Mouse (Mus musculus) embryonic facial prominence, embryonic 10.5 days (tissue): ENCODE data around the gene Cnot1. TPM values are rescaled to one million over a fixed set of nuclear protein-coding genes. Genes with fewer than 3 reads are reported as not detected.
A peak's percentile ranks its signal among the peaks of the same experiment; 100 is the strongest.

Experiments
- DNase-seq: peaks from one replicate; pipeline ENCODE4 v3.0.0-alpha.2; 2017; ENCODE audit warnings: low spot score
- H3K27ac ChIP-seq: fragments of 300-500 bp; sonication (generic); replicated peaks from 2 replicates; pipeline ENCODE4 v1.5.1; 2016; ENCODE audit warnings: mild to moderate bottlenecking
- H3K27me3 ChIP-seq: fragments of 300-500 bp; sonication (generic); replicated peaks from 2 replicates; pipeline ENCODE4 v1.6.1; 2016; ENCODE audit warnings: low read depth, mild to moderate bottlenecking; ENCODE audit not compliant: poor library complexity, severe bottlenecking
- H3K36me3 ChIP-seq: fragments of 300-500 bp; sonication (generic); replicated peaks from 2 replicates; pipeline ENCODE4 v1.6.1; 2016; ENCODE audit warnings: mild to moderate bottlenecking, moderate library complexity
- H3K4me1 ChIP-seq: fragments of 300-500 bp; sonication (generic); 2 replicates; pipeline ENCODE4 v1.6.1; 2016
- H3K4me3 ChIP-seq: fragments of 300-500 bp; sonication (generic); 2 replicates; pipeline ENCODE4 v1.5.1; 2016; ENCODE audit warnings: mild to moderate bottlenecking, moderate library complexity
- H3K9me3 ChIP-seq: fragments of 300-500 bp; sonication (generic); 2 replicates; pipeline ENCODE4 v1.6.1; 2016; ENCODE audit warnings: mild to moderate bottlenecking
- WGBS: fragments of 180-500 bp; shearing (Covaris S2); methylation state at CpG from one replicate; pipeline ENCODE4 v1.1.7; 2016; 5-methylcytosine and 5-hydroxymethylcytosine counted together
- polyA plus RNA-seq: library from polyadenylated mRNA; unstranded; fragments of >200 nt; fragmentation: Nextera tagmentation; extraction: Ambion mirVana; gene quantifications from 2 replicates; pipeline ENCODE4 v1.2.1, GENCODE M21; 2016

The Cnot1 gene
- polyA plus RNA-seq, 1 experiment from 2014 or later: 112 TPM

DNA sequence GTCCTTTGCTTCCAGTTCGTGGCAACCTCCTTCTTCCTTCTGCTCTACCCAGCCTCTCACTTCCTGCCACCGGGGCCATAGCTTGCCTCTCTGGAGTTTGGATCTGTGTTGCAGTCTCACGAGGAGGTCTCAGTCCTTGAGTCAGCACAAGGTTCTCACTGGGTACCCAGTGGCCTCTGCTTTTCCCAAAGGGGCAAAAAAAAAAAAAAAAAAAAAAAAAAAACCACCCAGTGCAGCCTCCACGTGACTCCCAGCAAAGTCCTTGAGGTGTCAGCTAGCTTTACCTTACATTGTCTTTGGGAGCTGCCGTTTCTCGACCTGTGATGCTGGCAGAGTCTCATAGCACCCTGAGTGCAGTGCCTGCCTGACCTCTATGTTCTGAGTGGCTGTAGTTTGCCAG, 109.1 kb downstream of the Cnot1 start:
- peaks cover 80% of the 10 kb centered on the region for H3K27me3 ChIP-seq
- no peak for DNase-seq
- WGBS: 41% methylated on average over 6 of the region's 6 CpGs
- H3K36me3 ChIP-seq: no peaks in the 10 kb centered on the region
- no peaks in the 10 kb centered on the region for H3K9me3 ChIP-seq
- H3K4me1 ChIP-seq: peaks cover 36% of the 10 kb centered on the region
- no peak overlapping the region for H3K27ac ChIP-seq
- no peak overlapping the region for H3K4me3 ChIP-seq

DNA sequence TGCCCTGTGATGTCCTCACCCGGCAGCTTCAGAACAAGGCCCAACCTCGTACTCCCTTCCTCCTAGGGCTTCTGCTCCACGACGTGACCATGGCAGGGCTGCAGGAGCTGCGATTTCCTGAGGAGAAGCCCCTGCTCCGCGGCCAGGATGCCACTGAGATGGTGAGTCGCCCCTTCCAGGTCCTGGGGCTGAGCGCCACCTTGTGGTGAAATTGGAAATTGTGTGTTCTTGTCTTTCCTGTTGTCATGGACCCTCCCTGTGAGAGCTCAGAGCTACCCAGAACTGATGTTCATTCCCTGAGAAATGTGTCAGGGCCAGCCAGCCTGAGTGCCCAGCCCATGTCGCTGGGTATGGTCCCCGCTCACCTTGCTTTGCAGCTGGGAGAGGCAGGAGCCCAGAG, 110.1 kb downstream of the Cnot1 start:
- Histone ChIP-seq H3K4me1 (peaks cover 26% of the 10 kb centered on the region), H3K4me3 (peak overlapping the region; percentile 33; the same call in 1 of the 2 replicates), H3K27me3 (peaks cover 83% of the 10 kb centered on the region), H3K27ac (no peak overlapping the region), H3K9me3 (no peaks in the 10 kb centered on the region), H3K36me3 (no peaks in the 10 kb centered on the region)
- whole genome bisulfite sequencing: 2% methylated on average over 11 of the region's 11 CpGs
- DNase-seq: peak; percentile 93

DNA sequence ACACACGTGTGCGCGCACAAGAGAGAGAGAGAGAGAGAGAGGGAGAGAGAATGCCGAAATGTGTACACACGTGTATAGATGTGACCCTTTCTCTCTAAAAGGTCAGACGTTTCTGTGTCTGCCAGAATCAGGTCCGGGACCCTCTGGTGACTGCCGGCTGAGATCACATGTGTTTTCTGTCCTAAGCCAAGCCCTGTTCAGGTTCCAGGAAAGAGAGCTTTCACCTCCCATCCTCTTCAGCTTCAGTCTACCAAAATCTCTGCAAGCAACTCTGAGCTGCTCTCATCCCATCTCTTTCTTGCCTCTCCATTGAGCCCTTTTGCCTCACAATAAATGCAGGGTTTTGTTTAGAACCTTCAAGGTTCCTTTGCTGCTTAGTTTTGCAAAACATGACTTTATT, 110.6 kb downstream of the Cnot1 start:
- no peaks in the 10 kb centered on the region for H3K9me3 ChIP-seq
- DNase-seq: no peak
- H3K27ac ChIP-seq: no peak overlapping the region
- no peaks in the 10 kb centered on the region for H3K36me3 ChIP-seq
- peaks cover 22% of the 10 kb centered on the region for H3K4me1 ChIP-seq
- peak overlapping the region; percentile 33; the same call in 1 of the 2 replicates for H3K4me3 ChIP-seq
- H3K27me3 ChIP-seq: peaks cover 78% of the 10 kb centered on the region
- 62% methylated on average over 8 of the region's 8 CpGs for WGBS

DNA sequence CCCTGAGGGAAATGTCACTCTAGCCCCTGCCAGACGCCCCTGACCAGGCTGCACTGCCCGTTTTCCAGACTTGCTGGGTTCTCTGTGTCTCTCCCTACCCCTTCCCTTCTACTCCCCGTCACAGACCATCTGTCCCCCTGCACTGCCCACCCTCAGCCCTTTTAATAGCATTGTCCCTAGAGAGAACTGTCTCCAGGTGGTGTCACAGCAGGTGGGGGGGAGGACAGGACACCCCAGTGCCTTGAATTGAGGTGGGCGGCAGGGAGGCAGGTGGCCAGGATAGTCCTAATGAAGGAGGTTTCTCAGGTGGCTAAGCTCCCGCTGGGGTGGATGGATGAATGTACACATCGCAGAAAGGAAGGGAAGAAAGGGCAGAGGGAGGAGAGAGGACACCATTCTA, 112.6 kb downstream of the Cnot1 start:
- 0 out of 2 replicates have a peak overlapping the region, but pooled peaks have one; percentile 4 for H3K27ac ChIP-seq
- 10% methylated on average over 6 of the region's 6 CpGs for WGBS
- H3K36me3 ChIP-seq: no peaks in the 10 kb centered on the region
- H3K27me3 ChIP-seq: peaks cover 60% of the 10 kb centered on the region
- H3K4me1 ChIP-seq: peaks cover 21% of the 10 kb centered on the region
- no peak for DNase-seq
- H3K9me3 ChIP-seq: no peaks in the 10 kb centered on the region
- no peak overlapping the region for H3K4me3 ChIP-seq

DNA sequence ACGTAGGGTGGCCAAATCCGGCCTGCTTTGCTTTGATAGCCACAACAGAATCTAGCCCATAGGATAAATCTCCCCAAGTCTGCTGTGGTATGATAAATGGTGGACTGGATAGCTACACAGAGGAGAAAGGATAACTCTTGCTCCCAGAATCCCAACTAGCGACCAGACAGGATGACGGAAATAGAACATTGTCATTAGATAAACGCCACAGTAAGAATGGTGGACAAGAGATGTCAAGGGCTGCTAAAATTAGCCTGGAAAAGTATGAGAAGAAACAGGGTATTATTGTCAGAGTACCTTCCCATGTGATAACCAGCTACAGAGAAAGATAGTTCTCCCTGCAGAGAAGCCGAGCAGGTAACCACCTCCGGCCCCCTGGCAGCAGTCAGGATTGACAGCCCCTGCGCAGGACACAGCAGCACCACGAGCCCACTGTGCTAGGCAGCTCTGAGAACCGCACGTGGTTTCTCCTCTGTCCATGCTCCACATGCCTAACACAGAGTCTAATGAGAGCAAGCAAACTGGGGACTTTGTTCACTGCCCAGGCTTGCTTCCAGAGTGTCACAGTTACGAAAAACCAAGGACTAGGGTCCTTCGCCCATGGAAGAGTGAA, 116.2 kb downstream of the Cnot1 start:
- no peak overlapping the region for H3K4me3 ChIP-seq
- no peaks in the 10 kb centered on the region for H3K36me3 ChIP-seq
- peaks cover 12% of the 10 kb centered on the region for H3K4me1 ChIP-seq
- H3K27ac ChIP-seq: no peak overlapping the region
- H3K9me3 ChIP-seq: no peaks in the 10 kb centered on the region
- DNase-seq: no peak
- 84% methylated on average over 13 of the region's 13 CpGs for WGBS
- H3K27me3 ChIP-seq: peaks cover 32% of the 10 kb centered on the region

- Histone ChIP-seq H3K4me3 (no peak overlapping the region), H3K27me3 (peaks cover 8% of the 10 kb centered on the region), H3K4me1 (no peaks in the 10 kb centered on the region), H3K27ac (no peak overlapping the region), H3K36me3 (no peaks in the 10 kb centered on the region), H3K9me3 (no peaks in the 10 kb centered on the region)
- 86% methylated on average over 10 of the region's 10 CpGs for whole genome bisulfite sequencing
- DNase-seq: no peak
These were observed 119.1 kb downstream of the Cnot1 start for GRCm38 (mm10) chr8:95688073-95688672.

DNA sequence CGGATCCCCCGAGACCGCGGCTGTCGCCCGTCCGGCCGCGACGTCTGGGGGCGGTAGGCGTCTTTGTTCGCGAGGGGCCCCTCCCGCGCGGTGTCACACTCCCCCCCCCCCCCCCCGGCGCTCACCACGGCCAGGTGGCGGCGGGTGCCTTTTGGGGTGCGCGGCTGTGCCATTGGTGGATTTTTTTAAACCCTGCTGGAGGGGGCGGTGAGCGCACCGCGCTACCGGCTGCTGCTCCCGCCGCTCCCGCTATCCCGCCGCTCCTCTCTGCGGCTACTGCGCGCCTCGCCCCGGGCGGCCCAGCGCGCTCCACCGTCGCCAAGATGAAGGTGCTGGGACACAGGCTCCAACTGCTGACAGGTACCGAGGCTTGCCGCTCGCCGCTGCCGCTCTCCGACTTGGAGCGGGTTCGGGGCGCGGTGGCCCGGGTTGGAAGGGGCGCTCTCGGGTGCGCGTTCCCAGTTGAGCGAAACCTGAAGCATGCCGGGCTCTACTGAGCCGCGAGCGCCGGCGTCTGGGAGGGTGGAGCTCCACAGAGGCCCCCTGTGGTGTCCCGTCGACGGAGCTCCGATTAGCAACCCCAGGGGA, 129.1 kb downstream of the Cnot1 start:
- under 1% methylated on average over 60 of the region's 70 CpGs for WGBS
- peaks cover 87% of the 10 kb centered on the region for H3K27me3 ChIP-seq

GRCm38 (mm10) chr8:95677591-95678023, 129.7 kb downstream of the Cnot1 start:
- H3K4me1 ChIP-seq: peaks cover 17% of the 10 kb centered on the region
- DNase-seq: peak; percentile 34
- H3K27ac ChIP-seq: peak overlapping the region; percentile 61
- WGBS: 1% methylated on average over 48 of the region's 48 CpGs
- H3K36me3 ChIP-seq: no peaks in the 10 kb centered on the region
- H3K4me3 ChIP-seq: peak overlapping the region; percentile 68
- H3K9me3 ChIP-seq: no peaks in the 10 kb centered on the region
- H3K27me3 ChIP-seq: peaks cover 93% of the 10 kb centered on the region

More for the DNA sequence above, 129.1 kb downstream of the Cnot1 start:
- peak overlapping the region; percentile 68 for H3K4me3 ChIP-seq
- peaks cover 17% of the 10 kb centered on the region for H3K4me1 ChIP-seq
- DNase-seq: peak; percentile 60
- H3K9me3 ChIP-seq: no peaks in the 10 kb centered on the region
- H3K27ac ChIP-seq: peak overlapping the region; percentile 61; the same call in 1 of the 2 replicates
- H3K36me3 ChIP-seq: no peaks in the 10 kb centered on the region

- DNase-seq: no peak
- H3K4me1 ChIP-seq: peaks cover 17% of the 10 kb centered on the region
- peak within 1 kb of the TSS; percentile 68 for H3K4me3 ChIP-seq
- peaks cover 93% of the 10 kb centered on the region for H3K27me3 ChIP-seq
- H3K9me3 ChIP-seq: no peaks in the 10 kb centered on the region
- peak within 1 kb of the TSS; percentile 61 for H3K27ac ChIP-seq
- no peaks in the 10 kb centered on the region for H3K36me3 ChIP-seq
- WGBS: 37% methylated on average over 9 of the region's 9 CpGs
These were observed 130.6 kb downstream of the Cnot1 start, which contains the start of gene Ndrg4 for GRCm38 (mm10) chr8:95676631-95677030. Ndrg4 (plus strand) TSS chr8:95676980.

- peaks cover 55% of the 10 kb centered on the region for H3K27me3 ChIP-seq
These were observed 134.5 kb downstream of the Cnot1 start for GRCm38 (mm10) chr8:95672811-95673210.

GRCm38 (mm10) chr8:95671861-95672260, 135.4 kb downstream of the Cnot1 start:
- no peak for DNase-seq
- Histone ChIP-seq H3K4me3 (no peak overlapping the region), H3K4me1 (peaks cover 4% of the 10 kb centered on the region; the same call in 1 of the 2 replicates), H3K27me3 (peaks cover 45% of the 10 kb centered on the region), H3K9me3 (no peaks in the 10 kb centered on the region), H3K36me3 (no peaks in the 10 kb centered on the region), H3K27ac (no peak overlapping the region)
- WGBS: 89% methylated on average over 6 of the region's 6 CpGs

More at GRCm38 (mm10) chr8:95672811-95673210, 134.5 kb downstream of the Cnot1 start:
- no peak overlapping the region for H3K4me3 ChIP-seq
- 81% methylated on average over 5 of the region's 5 CpGs for WGBS
- no peaks in the 10 kb centered on the region for H3K36me3 ChIP-seq
- H3K4me1 ChIP-seq: peaks cover 9% of the 10 kb centered on the region
- no peak overlapping the region for H3K27ac ChIP-seq
- H3K9me3 ChIP-seq: no peaks in the 10 kb centered on the region
- DNase-seq: no peak

DNA sequence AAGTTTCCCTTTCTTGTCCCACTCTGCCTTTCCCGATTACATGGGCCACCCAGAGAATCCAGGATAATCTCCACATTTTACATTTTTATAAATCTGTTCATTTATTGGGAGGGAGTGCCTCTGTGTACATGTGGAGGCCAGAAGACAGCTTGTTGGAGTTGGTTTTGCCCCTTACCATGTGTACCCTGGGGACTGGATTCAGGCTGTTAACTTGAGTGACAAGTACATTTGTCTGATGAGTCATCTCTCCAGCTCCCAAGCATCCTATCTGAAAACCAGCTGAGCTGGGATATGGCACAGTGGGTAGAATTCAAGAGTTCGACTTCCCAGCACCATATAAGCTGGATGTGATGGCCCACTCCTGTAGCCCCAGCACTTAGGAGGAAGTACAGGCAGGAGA, 137.3 kb downstream of the Cnot1 start:
- no peak overlapping the region for H3K4me3 ChIP-seq
- peaks cover 27% of the 10 kb centered on the region for H3K27me3 ChIP-seq
- 86% methylated on average over 2 of the region's 2 CpGs for WGBS
- H3K4me1 ChIP-seq: peaks cover 3% of the 10 kb centered on the region; the same call in 1 of the 2 replicates
- DNase-seq: no peak
- H3K27ac ChIP-seq: no peak overlapping the region
- H3K36me3 ChIP-seq: no peaks in the 10 kb centered on the region
- no peaks in the 10 kb centered on the region for H3K9me3 ChIP-seq
